10 mouse cellular contexts compared by ENCODE assay signal in genomic region chr17:51408367-51408766, GRCm38 (mm10).
DNase-seq lines count a peak whose midpoint lies in the region; ATAC-seq and TF ChIP-seq lines count a peak whose summit lies in the region.
"Had no signal": no experiment of that assay in that cellular context is flagged by ENCODE, and none has a peak within 500 bp of the region (broad histone marks: within the 10 kb centered on the region; RNA-seq: fewer than 3 reads in every experiment).

No protein-coding gene starts in this region.

- ATAC-seq in CD4-positive, CD25-positive, alpha-beta regulatory T cell, adult 4 months = peak; percentile 87
- ATAC-seq in midbrain, postnatal 0 days (ENCODE audit: low FRiP score) = no peak
- ATAC-seq: forebrain, postnatal 0 days had no signal

- no peaks in the 10 kb centered on the region for H3K27me3 ChIP-seq in midbrain, postnatal 0 days (ENCODE audit: insufficient read depth, low read length)

- WGBS in midbrain, postnatal 0 days = 75% methylated on average over 3 of the region's 3 CpGs

- no peak overlapping the region for H3K4me3 ChIP-seq in midbrain, postnatal 0 days (ENCODE audit: low read depth, low read length)
- H3K4me3 ChIP-seq: heart, adult 2 months had no signal

- no peaks in the 10 kb centered on the region for H3K9me3 ChIP-seq in midbrain, postnatal 0 days (ENCODE audit: low read length)

- H3K4me2 ChIP-seq in midbrain, postnatal 0 days (ENCODE audit: low read depth, low read length, poor library complexity, severe bottlenecking) = no peak overlapping the region

- no peaks in the 10 kb centered on the region for H3K4me1 ChIP-seq in midbrain, postnatal 0 days (ENCODE audit: insufficient read depth, low read length)

- no peak for TF ChIP-seq CTCF in midbrain, postnatal 0 days (IDR thresholded peaks at IDR 0.05)

- no peaks in the 10 kb centered on the region for H3K36me3 ChIP-seq in midbrain, postnatal 0 days (ENCODE audit: insufficient read depth, low read length)

- no peak overlapping the region for H3K9ac ChIP-seq in midbrain, postnatal 0 days (replicated peaks; ENCODE audit: low read length, poor library complexity, severe bottlenecking)
- H3K9ac ChIP-seq: forebrain, postnatal 0 days had no signal

- peak; percentile 36 for DNase-seq in c-Kit-positive CD71-negative TER-119-negative erythroid progenitor cells, embryonic 14.5 days (ENCODE audit: low read depth)
- DNase-seq in lung, postnatal 14 days = peak; percentile 9
- DNase-seq in thymus, adult 18-20 months = peak; percentile 49 to 72
- DNase-seq in midbrain, postnatal 0 days (ENCODE audit: low spot score) = no peak
- DNase-seq in kidney, postnatal 4 days = no peak
- no peak for DNase-seq in adrenal gland, postnatal 36 days
- DNase-seq: forebrain, postnatal 0 days; kidney, adult 18-20 months had no signal

- no peak overlapping the region for H3K27ac ChIP-seq in midbrain, postnatal 0 days (ENCODE audit: low read depth, low read length)
- H3K27ac ChIP-seq: heart, adult 2 months had no signal

Comparison
In these comparisons a context has a peak if more than half of its experiments do, and no peak if none do; other contexts are left out.
1. DNase-seq: peak in c-Kit-positive CD71-negative TER-119-negative erythroid progenitor cells, embryonic 14.5 days (single experiment), lung, postnatal 14 days (single experiment) and thymus, adult 18-20 months (2 of 2); none in midbrain, postnatal 0 days (single experiment), kidney, postnatal 4 days (0 of 2) and adrenal gland, postnatal 36 days (0 of 2).